In the genomic region with DNA sequence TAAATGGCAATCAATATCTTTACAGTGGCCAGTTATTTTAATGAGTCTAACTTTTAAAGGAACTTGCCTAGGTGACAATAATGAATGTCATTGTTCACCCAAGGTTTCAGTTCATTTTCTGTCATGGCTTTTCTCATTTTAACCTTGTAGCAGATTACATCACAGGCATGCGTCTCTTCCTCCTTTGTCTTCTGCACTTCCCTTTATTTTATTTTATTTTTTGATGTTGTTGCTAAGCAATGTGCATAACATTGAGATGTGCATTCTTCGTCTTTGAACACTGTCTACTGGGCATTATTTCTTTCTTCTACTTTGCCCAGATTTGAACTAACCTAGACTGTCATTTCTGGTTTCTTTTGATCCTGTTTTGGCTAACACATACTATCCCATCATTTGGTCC, we compare ENCODE assay signal across 16 mouse cellular contexts.
DNase-seq lines count a peak whose midpoint lies in the region; ATAC-seq and TF ChIP-seq lines count a peak whose summit lies in the region.
"Had no signal": no experiment of that assay in that cellular context is flagged by ENCODE, and none has a peak within 500 bp of the region (broad histone marks: within the 10 kb centered on the region; RNA-seq: fewer than 3 reads in every experiment).

No protein-coding gene starts in this region.

- no peak overlapping the region for H3K27ac ChIP-seq in stomach, postnatal 0 days (replicated peaks)
- H3K27ac ChIP-seq: forebrain, embryonic 10.5 days; hindbrain, embryonic 15.5 days; liver, embryonic 13.5 days; stomach, embryonic 15.5 days had no signal

- H3K27me3 ChIP-seq in stomach, postnatal 0 days (ENCODE audit: control insufficient read depth, insufficient read depth, low read length): no peaks in the 10 kb centered on the region
- H3K27me3 ChIP-seq: hindbrain, embryonic 15.5 days; liver, embryonic 13.5 days; stomach, embryonic 15.5 days had no signal

- TF ChIP-seq CTCF in stomach, postnatal 0 days (IDR thresholded peaks at IDR 0.05; ENCODE audit: low read depth): no peak

- no peak for TF ChIP-seq EP300 in stomach, postnatal 0 days (optimal IDR thresholded peaks at IDR 0.05)

- H3K9me3 ChIP-seq in stomach, postnatal 0 days (ENCODE audit: control insufficient read depth, low read length): no peaks in the 10 kb centered on the region
- H3K9me3 ChIP-seq: forebrain, embryonic 10.5 days; hindbrain, embryonic 15.5 days; liver, embryonic 13.5 days; stomach, embryonic 15.5 days had no signal

- WGBS in stomach, postnatal 0 days: 71% methylated on average over 2 of the region's 2 CpGs

- H3K4me1 ChIP-seq in stomach, postnatal 0 days (replicated peaks; ENCODE audit: control insufficient read depth, insufficient read depth): no peaks in the 10 kb centered on the region
- H3K4me1 ChIP-seq: hindbrain, embryonic 15.5 days; liver, embryonic 13.5 days; stomach, embryonic 15.5 days had no signal

- intact Hi-C loops in heart, postnatal 36 days (cut with DNase I): no loop called here

- no peaks in the 10 kb centered on the region for H3K36me3 ChIP-seq in stomach, postnatal 0 days (ENCODE audit: control insufficient read depth, insufficient read depth, low read length)
- H3K36me3 ChIP-seq: forebrain, embryonic 10.5 days; hindbrain, embryonic 15.5 days; liver, embryonic 13.5 days; stomach, embryonic 15.5 days had no signal

- ATAC-seq in megakaryocyte, adult 5-6 weeks (ENCODE audit: poor library complexity, severe bottlenecking): peak; percentile 88
- ATAC-seq in stomach, postnatal 0 days (ENCODE audit: low FRiP score, low TSS enrichment): no peak

- DNase-seq in heart, adult 9 months (ENCODE audit: low spot score in 2 of 2): peak; percentile 8 to 18
- no peak for DNase-seq in heart, postnatal 36 days
- peak; percentile 64 for DNase-seq in A20 (ENCODE audit: low read depth, low spot score)
- peak; percentile 59 for DNase-seq in Muller cell, postnatal 12 days (ENCODE audit: inconsistent ontology term)
- DNase-seq in adrenal gland, postnatal 14 days: no peak
- no peak for DNase-seq in stomach, postnatal 0 days (ENCODE audit: low spot score)
- DNase-seq in right cerebral cortex, postnatal 25 days: no peak
- DNase-seq: kidney, adult 18-20 months; kidney, postnatal 36 days; liver, embryonic 13.5 days; lung, postnatal 14 days; midbrain, embryonic 14.5 days had no signal

- no peak overlapping the region for H3K4me2 ChIP-seq in stomach, postnatal 0 days (replicated peaks; ENCODE audit: low read depth)
- H3K4me2 ChIP-seq: hindbrain, embryonic 15.5 days; liver, embryonic 13.5 days; stomach, embryonic 15.5 days had no signal

- no peak overlapping the region for H3K9ac ChIP-seq in stomach, postnatal 0 days (ENCODE audit: low read length)
- H3K9ac ChIP-seq: hindbrain, embryonic 15.5 days; liver, embryonic 13.5 days; stomach, embryonic 15.5 days had no signal

- H3K4me3 ChIP-seq in stomach, postnatal 0 days (ENCODE audit: low read depth, low read length): no peak overlapping the region
- H3K4me3 ChIP-seq: forebrain, embryonic 10.5 days; hindbrain, embryonic 15.5 days; liver, embryonic 13.5 days; stomach, embryonic 15.5 days had no signal

Comparison
In these comparisons a context has a peak if more than half of its experiments do, and no peak if none do; other contexts are left out.
1. DNase-seq: peak in heart, adult 9 months (2 of 2), A20 (single experiment) and Muller cell, postnatal 12 days (single experiment); none in heart, postnatal 36 days (0 of 2), adrenal gland, postnatal 14 days (single experiment), stomach, postnatal 0 days (single experiment) and right cerebral cortex, postnatal 25 days (single experiment).